Mouse (Mus musculus) G1E (cell line): ENCODE data around the gene Slc28a1. TPM values are rescaled to one million over a fixed set of nuclear protein-coding genes. Genes with fewer than 3 reads are reported as not detected.
A peak's percentile ranks its signal among the peaks of the same experiment; 100 is the strongest.
"Not testable (repeated sequence)": the region's sequence is repeated elsewhere in the genome, so short reads cannot be mapped to it uniquely, and the experiment has no call there.

ENCODE experiments used
- ATAC-seq: 2 replicates; pipeline ENCODE4 v1.8.0; 2016; ENCODE audit warnings: mild to moderate bottlenecking; ENCODE audit not compliant: insufficient number of reproducible peaks, poor library complexity, low FRiP score, severe bottlenecking; ENCODE audit errors: extremely low read depth
- DNase-seq: peaks from one replicate; pipeline ENCODE4 v3.0.0; 2012; ENCODE audit warnings: low spot score
- H3K27me3 ChIP-seq: 2 replicates; pipeline ENCODE4 v1.6.1; 2012; ENCODE audit warnings: mild to moderate bottlenecking, low read length, inconsistent platforms; ENCODE audit not compliant: insufficient read depth
- H3K36me3 ChIP-seq: replicated peaks from 2 replicates; pipeline ENCODE3; 2012; ENCODE audit warnings: mild to moderate bottlenecking, inconsistent platforms
- H3K4me1 ChIP-seq: 2 replicates; pipeline ENCODE4 v1.6.1; 2012; ENCODE audit warnings: low read depth, low read length, inconsistent platforms, mixed read lengths; ENCODE audit not compliant: insufficient read depth
- H3K4me3 ChIP-seq: 2 replicates; pipeline ENCODE4 v1.5.1; 2012; ENCODE audit warnings: low read depth, mild to moderate bottlenecking, inconsistent platforms, low read length, moderate library complexity, mixed read lengths
- H3K9me3 ChIP-seq: replicated peaks from 2 replicates; pipeline ENCODE4 v1.6.1; 2012; ENCODE audit warnings: inconsistent platforms
- CTCF ChIP-seq: IDR thresholded peaks from 2 replicates; pipeline ENCODE4 v1.5.1; 2012; ENCODE audit warnings: low read depth, low read length, inconsistent platforms, mixed read lengths
- GATA1 ChIP-seq: IDR thresholded peaks from 2 replicates; pipeline ENCODE4 v1.6.1; 2012; ENCODE audit warnings: borderline replicate concordance, low read length, inconsistent platforms, mixed read lengths
- GATA2 ChIP-seq: IDR thresholded peaks from 2 replicates; pipeline ENCODE4 v1.6.1; 2012; ENCODE audit warnings: low read depth, low read length, inconsistent platforms, borderline replicate concordance
- POLR2AphosphoS5 ChIP-seq: IDR thresholded peaks from 2 replicates; pipeline ENCODE4 v1.6.1; 2012; ENCODE audit warnings: low read depth, low read length, inconsistent platforms; ENCODE audit not compliant: insufficient replicate concordance
- TAL1 ChIP-seq: conservative IDR thresholded peaks from 2 replicates; pipeline ENCODE4 v1.6.1; 2012; ENCODE audit warnings: low read depth, low read length, inconsistent platforms, mixed read lengths
- polyA plus RNA-seq: library from polyadenylated mRNA; stranded (reverse); fragments of >175 nt; gene quantifications from 2 replicates; pipeline ENCODE4 v1.2.3, GENCODE M21; 2012
- total RNA-seq, 2 experiments: library from RNA; stranded (forward) in 1 of 2; stranded (reverse) in 1 of 2; fragments of 200-1000 nt in 1 of 2; fragments of >200 nt in 1 of 2; fragmentation: Nextera tagmentation in 1 of 2; gene quantifications; 2 replicates each; pipeline ENCODE4 v1.2.3; 2014 to 2017

Gene Slc28a1
- total and polyA plus RNA-seq, 3 experiments = not detected

- no peak for TF ChIP-seq POLR2AphosphoS5
- TF ChIP-seq GATA2 = no peak
- TF ChIP-seq TAL1 = no peak
- no peak for TF ChIP-seq GATA1
- no peak for TF ChIP-seq CTCF
- Histone ChIP-seq H3K4me3 (no peak overlapping the region), H3K36me3 (no peaks in the 10 kb centered on the region), H3K9me3 (no peaks in the 10 kb centered on the region), H3K4me1 (peaks cover 15% of the 10 kb centered on the region), H3K27me3 (peaks cover 24% of the 10 kb centered on the region)
- no peak for DNase-seq
- no peak for ATAC-seq
Measured at GRCm38 (mm10) chr7:81153327-81153726, 38.7 kb downstream of the Slc28a1 start.

- H3K9me3 ChIP-seq, DNase-seq, ATAC-seq, H3K36me3 ChIP-seq, H3K4me3 ChIP-seq: not testable (repeated sequence)
- peaks cover 33% of the 10 kb centered on the region for H3K27me3 ChIP-seq
- peaks cover 19% of the 10 kb centered on the region for H3K4me1 ChIP-seq
Measured at GRCm38 (mm10) chr7:81154244-81154643, 39.6 kb downstream of the Slc28a1 start.

DNA sequence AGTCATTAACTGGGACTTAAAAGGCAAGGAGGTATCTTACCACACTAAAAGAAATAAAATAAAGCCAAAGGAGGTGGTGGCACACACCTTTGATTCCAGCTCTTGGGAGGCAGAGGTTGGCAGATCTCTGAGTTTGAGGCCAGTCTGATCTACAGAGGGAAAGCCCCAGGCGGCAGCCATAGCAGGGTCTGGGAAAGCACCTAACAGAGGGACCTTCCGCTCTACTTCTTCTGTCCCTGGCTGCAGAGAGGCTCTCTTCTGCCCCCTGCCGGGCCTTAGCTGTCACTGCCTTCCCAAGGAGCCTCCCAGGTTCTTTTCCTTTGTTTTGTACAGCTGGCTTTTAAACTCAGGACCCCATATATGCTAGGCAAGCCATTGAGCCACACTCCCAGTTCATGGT is 40.4 kb downstream of the Slc28a1 start:
- Histone ChIP-seq H3K36me3 (no peaks in the 10 kb centered on the region), H3K4me3 (no peak overlapping the region), H3K4me1 (peaks cover 15% of the 10 kb centered on the region), H3K27me3 (peaks cover 33% of the 10 kb centered on the region), H3K9me3 (no peaks in the 10 kb centered on the region)
- DNase-seq = peak; percentile 53
- TF ChIP-seq POLR2AphosphoS5 (no peak), CTCF (peak; percentile 91), GATA1 (no peak), GATA2 (no peak), TAL1 (no peak)
- ATAC-seq = no peak; the same call in 1 of the 2 replicates

GRCm38 (mm10) chr7:81158933-81159332 is 44.3 kb downstream of the Slc28a1 start:
- Histone ChIP-seq H3K4me1 (peaks cover 4% of the 10 kb centered on the region; the same call in 1 of the 2 replicates), H3K4me3 (no peak overlapping the region), H3K27me3 (peaks cover 27% of the 10 kb centered on the region), H3K9me3 (no peaks in the 10 kb centered on the region), H3K36me3 (no peaks in the 10 kb centered on the region)
- no peak for DNase-seq
- ATAC-seq = no peak
- TF ChIP-seq GATA1 (no peak), CTCF (no peak), TAL1 (no peak), POLR2AphosphoS5 (no peak), GATA2 (no peak)

GRCm38 (mm10) chr7:81161666-81162065 is 47.1 kb downstream of the Slc28a1 start:
- peak; percentile 32; the same call in 1 of the 2 replicates for TF ChIP-seq CTCF
- no peak for TF ChIP-seq GATA2
- H3K9me3 ChIP-seq = no peaks in the 10 kb centered on the region
- peaks cover 31% of the 10 kb centered on the region for H3K27me3 ChIP-seq
- DNase-seq (no peak), ATAC-seq (no peak)
- H3K4me3 ChIP-seq = no peak overlapping the region
- H3K36me3 ChIP-seq = no peaks in the 10 kb centered on the region
- H3K4me1 ChIP-seq = peaks cover 6% of the 10 kb centered on the region

DNA sequence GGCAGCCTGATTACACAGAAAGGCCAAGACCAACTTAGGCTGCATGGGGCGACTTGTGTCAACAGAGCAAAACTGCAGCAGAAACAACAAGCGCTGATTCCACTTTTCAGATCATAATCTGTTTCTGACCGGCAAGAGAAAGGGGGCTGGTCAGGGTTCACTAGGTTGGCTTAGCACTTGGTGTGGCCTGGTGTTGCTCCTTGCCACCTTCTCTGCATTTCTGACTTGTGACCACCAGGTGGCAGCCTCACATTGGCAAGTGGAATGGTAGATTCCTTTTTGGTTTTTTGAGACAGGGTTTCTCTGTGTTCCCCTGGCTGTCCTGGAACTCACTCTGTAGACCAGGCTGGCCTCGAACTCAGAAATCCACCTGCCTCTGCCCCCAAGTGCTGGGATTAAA is 47.7 kb downstream of the Slc28a1 start:
- Histone ChIP-seq H3K27me3 (peaks cover 24% of the 10 kb centered on the region), H3K4me3 (no peak overlapping the region), H3K9me3 (no peaks in the 10 kb centered on the region), H3K4me1 (peaks cover 6% of the 10 kb centered on the region), H3K36me3 (no peaks in the 10 kb centered on the region)
- TF ChIP-seq GATA2 = no peak
- TF ChIP-seq CTCF = peak; percentile 72
- DNase-seq (peak; percentile 14), ATAC-seq (no peak)

DNA sequence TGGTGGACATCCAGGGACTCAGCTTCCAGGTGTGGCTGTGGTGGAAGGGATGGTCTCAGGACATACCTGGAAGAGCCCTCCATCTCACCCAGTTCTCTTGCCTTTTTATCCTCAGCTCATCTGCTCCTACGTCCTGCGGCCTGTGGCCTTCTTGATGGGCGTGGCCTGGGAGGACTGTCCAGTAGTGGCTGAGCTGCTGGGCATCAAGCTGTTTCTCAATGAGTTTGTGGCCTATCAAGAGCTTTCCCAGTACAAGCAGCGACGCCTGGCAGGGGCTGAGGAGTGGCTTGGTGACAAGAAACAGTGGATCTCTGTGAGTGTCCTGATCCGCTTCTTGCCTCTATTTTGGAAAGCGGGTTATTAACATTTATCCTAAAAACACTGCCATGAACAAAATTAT is 49.8 kb downstream of the Slc28a1 start:
- H3K4me1 ChIP-seq = peaks cover 2% of the 10 kb centered on the region; the same call in 1 of the 2 replicates
- TF ChIP-seq GATA1 = no peak
- no peak for TF ChIP-seq GATA2
- no peak for TF ChIP-seq TAL1
- TF ChIP-seq CTCF = no peak
- no peak for TF ChIP-seq POLR2AphosphoS5
- H3K27me3 ChIP-seq = peaks cover 20% of the 10 kb centered on the region
- no peak overlapping the region for H3K4me3 ChIP-seq
- ATAC-seq (no peak), DNase-seq (no peak)
- H3K36me3 ChIP-seq = no peaks in the 10 kb centered on the region
- H3K9me3 ChIP-seq = no peaks in the 10 kb centered on the region
